Mouse (Mus musculus): ENCODE results near the gene Rhox3a.
"Not testable (repeated sequence)": the region's sequence is repeated elsewhere in the genome, so short reads cannot be mapped to it uniquely, and the experiment has no call there.

Gene Rhox3a

GRCm38 (mm10) chrX:37249619-37250018 lies at the start of gene Rhox3a:
Gene Rhox3a (plus strand): TSS chrX:37249919.
- DNase-seq (ENCODE audit: low spot score in 2 of 2) = not testable (repeated sequence)

GRCm38 (mm10) chrX:37210941-37211340 lies 38.8 kb upstream of the Rhox3a start, which contains the start of gene Gm9:
Gene Gm9 (minus strand): TSS chrX:37211041.
- DNase-seq (ENCODE audit: low spot score in 2 of 2) = no peak

- DNase-seq (ENCODE audit: low spot score in 2 of 2) = not testable (repeated sequence)
Observed at GRCm38 (mm10) chrX:37222158-37222557, 27.6 kb upstream of the Rhox3a start, which contains the start of gene Rhox1. Gene Rhox1 (minus strand): TSS chrX:37222258.

DNA sequence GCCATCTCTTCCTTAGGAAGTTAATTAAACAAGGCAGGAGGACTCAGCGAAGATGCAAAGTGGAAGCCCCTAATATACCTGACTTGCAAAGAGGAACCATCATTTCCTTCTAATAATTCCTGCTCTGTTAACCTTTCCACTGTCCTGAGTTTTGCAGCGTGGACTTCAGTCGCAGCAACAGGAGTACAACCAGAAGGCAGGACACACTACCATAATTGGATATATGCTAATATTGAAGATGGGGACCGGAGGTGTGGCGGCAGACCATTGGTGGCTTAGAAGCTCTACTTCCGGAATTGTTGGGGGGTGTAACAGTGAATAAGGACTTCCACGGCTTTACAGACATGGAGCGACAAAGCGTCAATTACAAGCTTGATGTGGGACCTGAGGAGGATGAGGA lies 5.0 kb upstream of the Rhox3a start, which contains the start of gene Rhox2a:
TSS of gene Rhox2a (plus strand) at position 301 of the 400 bp plus-strand sequence.
- not testable (repeated sequence) for DNase-seq (ENCODE audit: low spot score in 2 of 2)

DNA sequence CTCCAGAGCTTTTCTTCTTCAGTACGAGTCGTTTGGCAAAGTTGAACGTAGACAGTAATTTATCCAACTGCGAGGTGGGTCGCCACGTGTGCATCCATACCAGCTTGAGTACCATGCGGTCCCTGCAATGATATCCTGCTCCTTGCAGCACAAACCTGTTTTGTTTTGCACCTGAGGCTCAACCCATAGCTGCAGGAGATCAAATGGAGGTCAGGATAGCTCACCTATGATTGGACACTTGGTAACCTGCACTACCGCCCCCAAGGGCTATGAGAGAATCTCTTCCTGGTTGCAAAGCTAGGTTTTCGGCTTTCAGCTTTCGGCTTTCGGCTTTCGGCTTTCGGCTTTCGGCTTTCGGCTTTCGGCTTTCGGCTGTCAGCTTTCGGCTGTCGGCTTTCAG lies 15.3 kb downstream of the Rhox3a start, which contains the start of gene Rhox4a:
TSS of gene Rhox4a (plus strand) at position 301 of the 400 bp plus-strand sequence.
- DNase-seq (ENCODE audit: low spot score in 2 of 2) = not testable (repeated sequence)
